Mouse (Mus musculus): ENCODE results near the gene Dlx1. TPM values are rescaled to one million over a fixed set of nuclear protein-coding genes. Genes with fewer than 3 reads are reported as not detected.

Gene Dlx1
- 3.2 and 3.8 TPM in 2 replicates for polyA plus RNA-seq (2015; fragmentation: Nextera tagmentation; extraction: Ambion mirVana)

DNA sequence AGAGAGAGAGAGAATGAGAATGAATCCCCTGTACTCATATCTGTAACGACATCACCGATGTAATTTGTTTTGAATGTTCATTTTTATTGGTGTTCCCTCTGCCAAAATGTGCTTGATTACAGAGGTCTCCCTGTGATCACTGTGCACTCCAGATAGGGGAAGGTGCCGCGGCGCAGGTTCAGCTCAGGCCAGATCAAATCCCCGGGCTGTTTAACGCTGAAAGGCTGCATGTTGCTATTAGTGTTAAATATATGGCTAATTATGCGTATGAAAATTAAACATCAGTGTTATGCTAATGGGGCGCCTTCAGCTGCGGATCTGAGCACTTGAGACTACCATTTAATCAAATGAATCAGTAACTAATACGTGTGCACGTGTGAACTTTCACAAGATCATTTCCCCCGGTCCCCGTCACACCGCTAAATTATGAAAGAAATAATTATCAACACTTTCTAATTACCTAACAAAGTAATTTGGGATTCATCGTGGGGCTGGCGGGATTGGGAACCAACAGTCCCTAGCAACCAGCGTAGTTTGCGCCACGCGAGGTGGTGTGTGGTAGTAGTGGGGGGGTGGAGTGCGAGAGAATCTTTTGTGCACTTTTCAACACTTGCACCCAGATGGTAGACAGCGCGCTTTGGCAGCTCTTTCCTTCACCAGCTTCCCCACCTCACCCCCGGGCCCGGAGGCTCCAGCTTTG is at the start of gene Dlx1:
Dlx1 (plus strand) TSS at position 100 of the 700 bp plus-strand sequence.
- no peak within 1 kb of the TSS for H3K27ac ChIP-seq (replicated peaks)
- WGBS: 4% methylated on average over 26 of the region's 26 CpGs
- no peak within 1 kb of the TSS for H3K9ac ChIP-seq (ENCODE audit: low read length)
- DNase-seq (ENCODE audit: low spot score) (no peak), ATAC-seq (ENCODE audit: low FRiP score, low TSS enrichment) (no peak)
- no peak for TF ChIP-seq CTCF (IDR thresholded peaks at IDR 0.05; ENCODE audit: low read depth)
- H3K27me3 ChIP-seq (ENCODE audit: control insufficient read depth, insufficient read depth, low read length): peaks cover 55% of the 10 kb centered on the region
- H3K4me1 ChIP-seq (replicated peaks; ENCODE audit: control insufficient read depth, insufficient read depth): peaks cover 4% of the 10 kb centered on the region; the same call in 1 of the 2 replicates
- H3K4me3 ChIP-seq (ENCODE audit: low read depth, low read length): peak within 1 kb of the TSS; percentile 45
- no peaks in the 10 kb centered on the region for H3K36me3 ChIP-seq (ENCODE audit: control insufficient read depth, insufficient read depth, low read length)
- H3K9me3 ChIP-seq (ENCODE audit: control insufficient read depth, low read length): no peaks in the 10 kb centered on the region
- peak within 1 kb of the TSS; percentile 68 for H3K4me2 ChIP-seq (replicated peaks; ENCODE audit: low read depth)

GRCm38 (mm10) chr2:71479917-71480316 is 48.0 kb upstream of the Dlx1 start:
- DNase-seq (ENCODE audit: low spot score) (no peak), ATAC-seq (ENCODE audit: low FRiP score, low TSS enrichment) (no peak)
- no peaks in the 10 kb centered on the region for H3K36me3 ChIP-seq (ENCODE audit: control insufficient read depth, insufficient read depth, low read length)
- no peaks in the 10 kb centered on the region for H3K27me3 ChIP-seq (ENCODE audit: control insufficient read depth, insufficient read depth, low read length)
- H3K9me3 ChIP-seq (ENCODE audit: control insufficient read depth, low read length): no peaks in the 10 kb centered on the region
- no peak overlapping the region for H3K9ac ChIP-seq (ENCODE audit: low read length)
- H3K4me2 ChIP-seq (replicated peaks; ENCODE audit: low read depth): no peak overlapping the region
- H3K27ac ChIP-seq (replicated peaks): no peak overlapping the region
- TF ChIP-seq CTCF (IDR thresholded peaks at IDR 0.05; ENCODE audit: low read depth): no peak
- TF ChIP-seq EP300 (optimal IDR thresholded peaks at IDR 0.05): no peak
- no peaks in the 10 kb centered on the region for H3K4me1 ChIP-seq (replicated peaks; ENCODE audit: control insufficient read depth, insufficient read depth)
- 37% methylated on average over 7 of the region's 7 CpGs for WGBS
- no peak overlapping the region for H3K4me3 ChIP-seq (ENCODE audit: low read depth, low read length)

DNA sequence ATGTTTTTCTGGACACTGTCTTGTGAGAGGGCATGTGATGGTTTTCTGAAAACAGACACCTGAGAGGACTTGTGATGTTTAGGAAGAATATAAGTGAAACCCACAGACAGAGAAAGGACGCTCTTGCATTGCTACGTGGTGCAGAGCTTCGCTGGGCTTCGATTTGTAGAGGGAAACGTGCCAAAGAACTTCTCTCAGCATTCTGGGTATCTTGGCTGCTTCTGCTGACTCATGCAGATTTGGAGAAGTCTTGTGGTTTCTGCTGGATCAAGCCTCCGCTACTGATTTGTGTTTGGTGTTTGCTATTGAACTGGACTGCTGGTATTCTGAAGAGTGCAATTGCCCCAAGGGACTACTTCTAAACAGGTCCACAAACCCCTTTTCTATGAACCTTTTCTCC is 46.1 kb upstream of the Dlx1 start:
- TF ChIP-seq EP300 (optimal IDR thresholded peaks at IDR 0.05) (no peak), CTCF (IDR thresholded peaks at IDR 0.05; ENCODE audit: low read depth) (no peak)
- Histone ChIP-seq H3K36me3 (ENCODE audit: control insufficient read depth, insufficient read depth, low read length) (no peaks in the 10 kb centered on the region), H3K9ac (ENCODE audit: low read length) (no peak overlapping the region), H3K27ac (replicated peaks) (no peak overlapping the region), H3K4me1 (replicated peaks; ENCODE audit: control insufficient read depth, insufficient read depth) (no peaks in the 10 kb centered on the region), H3K27me3 (ENCODE audit: control insufficient read depth, insufficient read depth, low read length) (no peaks in the 10 kb centered on the region), H3K4me3 (ENCODE audit: low read depth, low read length) (no peak overlapping the region), H3K9me3 (ENCODE audit: control insufficient read depth, low read length) (no peaks in the 10 kb centered on the region), H3K4me2 (replicated peaks; ENCODE audit: low read depth) (no peak overlapping the region)
- DNase-seq (ENCODE audit: low spot score) (no peak), ATAC-seq (ENCODE audit: low FRiP score, low TSS enrichment) (no peak)
- WGBS: 75% methylated on average over 6 of the region's 6 CpGs

DNA sequence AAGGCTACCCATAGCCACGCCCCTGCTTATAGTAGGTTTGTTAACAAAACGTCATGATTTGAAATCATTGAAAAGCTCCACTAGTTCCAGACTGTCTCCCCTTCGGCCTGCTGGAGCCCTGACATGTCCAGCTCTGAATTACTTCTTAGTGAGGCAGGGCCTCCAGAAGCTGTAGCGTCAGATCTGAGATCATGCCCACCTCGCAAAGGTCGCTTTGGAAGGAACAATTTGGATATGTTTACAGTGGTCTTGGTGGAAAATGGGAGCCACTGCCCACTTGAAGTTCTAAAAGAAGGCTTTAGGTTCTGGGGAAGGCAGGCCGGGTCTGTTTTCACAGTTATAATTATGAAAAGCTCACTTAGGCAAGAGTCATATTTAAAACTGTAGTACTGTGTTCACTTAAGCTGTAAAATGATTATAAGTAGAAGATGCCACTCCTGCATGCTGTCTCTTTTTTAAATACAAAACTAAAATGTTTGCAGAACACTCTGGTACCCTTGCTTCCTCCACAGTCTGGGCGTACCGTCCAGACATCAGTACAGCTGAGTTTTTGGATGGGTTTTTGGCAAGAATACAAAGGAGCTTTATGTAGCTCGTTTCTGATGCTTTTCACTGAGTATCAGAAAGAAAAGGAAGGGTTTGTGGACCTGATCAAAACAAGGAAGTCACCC is 44.7 kb upstream of the Dlx1 start:
- DNase-seq (ENCODE audit: low spot score) (no peak), ATAC-seq (ENCODE audit: low FRiP score, low TSS enrichment) (no peak)
- Histone ChIP-seq H3K36me3 (ENCODE audit: control insufficient read depth, insufficient read depth, low read length) (no peaks in the 10 kb centered on the region), H3K4me3 (ENCODE audit: low read depth, low read length) (no peak overlapping the region), H3K9me3 (ENCODE audit: control insufficient read depth, low read length) (no peaks in the 10 kb centered on the region), H3K4me1 (replicated peaks; ENCODE audit: control insufficient read depth, insufficient read depth) (no peaks in the 10 kb centered on the region), H3K9ac (ENCODE audit: low read length) (no peak overlapping the region), H3K27ac (replicated peaks) (no peak overlapping the region), H3K27me3 (ENCODE audit: control insufficient read depth, insufficient read depth, low read length) (no peaks in the 10 kb centered on the region), H3K4me2 (replicated peaks; ENCODE audit: low read depth) (no peak overlapping the region)
- 59% methylated on average over 10 of the region's 10 CpGs for WGBS
- TF ChIP-seq CTCF (IDR thresholded peaks at IDR 0.05; ENCODE audit: low read depth) (no peak), EP300 (optimal IDR thresholded peaks at IDR 0.05) (no peak)

DNA sequence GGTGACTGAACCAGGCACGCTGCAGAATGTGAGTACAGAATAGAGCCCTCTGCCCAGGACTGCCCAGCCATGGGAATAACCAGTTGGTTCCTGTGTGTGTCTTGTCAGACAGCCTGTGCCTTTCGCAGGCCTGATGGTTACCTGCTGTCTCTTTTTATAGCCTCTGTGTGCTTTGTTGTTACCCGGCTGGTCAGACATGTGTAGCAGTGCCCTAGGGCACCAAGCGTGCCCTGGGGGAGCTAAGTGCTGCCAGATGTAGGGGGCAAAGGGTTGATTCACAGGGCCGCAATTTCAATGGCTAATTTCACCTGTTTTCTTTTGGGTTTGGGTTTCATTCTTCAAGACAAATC is 44.2 kb upstream of the Dlx1 start:
- DNase-seq (ENCODE audit: low spot score) (no peak), ATAC-seq (ENCODE audit: low FRiP score, low TSS enrichment) (no peak)
- 74% methylated on average over 5 of the region's 5 CpGs for WGBS
- Histone ChIP-seq H3K27me3 (ENCODE audit: control insufficient read depth, insufficient read depth, low read length) (no peaks in the 10 kb centered on the region), H3K4me3 (ENCODE audit: low read depth, low read length) (no peak overlapping the region), H3K4me1 (replicated peaks; ENCODE audit: control insufficient read depth, insufficient read depth) (no peaks in the 10 kb centered on the region), H3K9me3 (ENCODE audit: control insufficient read depth, low read length) (no peaks in the 10 kb centered on the region), H3K4me2 (replicated peaks; ENCODE audit: low read depth) (no peak overlapping the region), H3K9ac (ENCODE audit: low read length) (no peak overlapping the region), H3K27ac (replicated peaks) (no peak overlapping the region), H3K36me3 (ENCODE audit: control insufficient read depth, insufficient read depth, low read length) (no peaks in the 10 kb centered on the region)
- TF ChIP-seq EP300 (optimal IDR thresholded peaks at IDR 0.05) (no peak), CTCF (IDR thresholded peaks at IDR 0.05; ENCODE audit: low read depth) (no peak)

DNA sequence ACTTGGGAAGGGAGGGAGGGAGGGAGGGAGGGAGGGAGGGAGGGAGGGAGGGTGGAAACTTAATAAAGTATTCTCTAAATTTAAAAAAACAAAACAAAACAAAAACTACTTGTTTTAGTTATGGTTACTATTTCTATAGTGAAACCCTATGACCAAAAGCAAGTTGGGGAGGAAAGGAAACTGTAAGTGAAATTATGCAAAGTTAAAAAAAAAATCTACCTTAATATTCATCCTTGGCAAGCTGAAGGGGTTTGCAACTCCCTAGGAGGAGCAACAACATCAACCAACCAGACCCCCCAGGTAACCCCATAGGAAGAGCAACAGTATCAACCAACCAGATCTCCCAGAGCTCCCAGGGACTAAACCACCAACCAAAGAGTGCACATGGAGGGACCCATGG is 36.6 kb upstream of the Dlx1 start:
- ATAC-seq (ENCODE audit: low FRiP score, low TSS enrichment) (no peak), DNase-seq (ENCODE audit: low spot score) (no peak)
- Histone ChIP-seq H3K9me3 (ENCODE audit: control insufficient read depth, low read length) (no peaks in the 10 kb centered on the region), H3K4me1 (replicated peaks; ENCODE audit: control insufficient read depth, insufficient read depth) (no peaks in the 10 kb centered on the region), H3K36me3 (ENCODE audit: control insufficient read depth, insufficient read depth, low read length) (no peaks in the 10 kb centered on the region), H3K9ac (ENCODE audit: low read length) (no peak overlapping the region), H3K4me2 (replicated peaks; ENCODE audit: low read depth) (no peak overlapping the region), H3K27ac (replicated peaks) (no peak overlapping the region), H3K27me3 (ENCODE audit: control insufficient read depth, insufficient read depth, low read length) (no peaks in the 10 kb centered on the region), H3K4me3 (ENCODE audit: low read depth, low read length) (no peak overlapping the region)
- TF ChIP-seq EP300 (optimal IDR thresholded peaks at IDR 0.05) (no peak), CTCF (IDR thresholded peaks at IDR 0.05; ENCODE audit: low read depth) (no peak)

Data from stomach, postnatal 0 days (tissue).